Mouse (Mus musculus) hindbrain, embryonic 13.5 days (tissue): ENCODE measurements at regions not wholly inside any gene's neighbourhood (a gene's known extent, or its start where the extent isn't known, plus 50 kb on each side); places are given as distances from the start of the nearest gene placed in this dataset.

Experiments
- ATAC-seq: fragments of 200-750 bp; cut with Nextera tagmentation; 2 replicates; pipeline ENCODE4 v1.8.0; 2017; ENCODE audit warnings: moderate TSS enrichment; ENCODE audit not compliant: low FRiP score
- H3K27ac ChIP-seq: fragments of 300-500 bp; sonication (generic); 2 replicates; pipeline ENCODE4 v1.5.1; 2015; ENCODE audit warnings: inconsistent platforms, mild to moderate bottlenecking, moderate library complexity
- H3K27me3 ChIP-seq: fragments of 300-500 bp; sonication (generic); 2 replicates; pipeline ENCODE4 v1.6.1; 2015; ENCODE audit warnings: mild to moderate bottlenecking, inconsistent platforms
- H3K36me3 ChIP-seq: fragments of 300-500 bp; sonication (generic); 2 replicates; pipeline ENCODE4 v1.6.1; 2015; ENCODE audit warnings: mild to moderate bottlenecking, inconsistent platforms
- H3K4me1 ChIP-seq: fragments of 300-500 bp; sonication (generic); replicated peaks from 2 replicates; pipeline ENCODE4 v1.6.1; 2015; ENCODE audit warnings: inconsistent platforms
- H3K4me2 ChIP-seq: fragments of 300-500 bp; sonication (generic); 2 replicates; pipeline ENCODE4 v1.6.1; 2015; ENCODE audit warnings: inconsistent platforms, mild to moderate bottlenecking, moderate library complexity
- H3K4me3 ChIP-seq: fragments of 300-500 bp; sonication (generic); 2 replicates; pipeline ENCODE4 v1.5.1; 2015; ENCODE audit warnings: mild to moderate bottlenecking, inconsistent platforms
- H3K9ac ChIP-seq: fragments of 300-500 bp; sonication (generic); 2 replicates; pipeline ENCODE4 v1.6.1; 2015; ENCODE audit warnings: mild to moderate bottlenecking, inconsistent platforms
- H3K9me3 ChIP-seq: fragments of 300-500 bp; sonication (generic); 2 replicates; pipeline ENCODE4 v1.6.1; 2016; ENCODE audit warnings: inconsistent platforms
- WGBS: fragments of 180-500 bp; shearing (Covaris S2); methylation state at CpG from one replicate; pipeline ENCODE4 v1.1.7; 2015; 5-methylcytosine and 5-hydroxymethylcytosine counted together

GRCm38 (mm10) chr5:116823260-116823659 lies 231.6 kb upstream of the Srrm4 start:
- WGBS: 83% methylated on average over 3 of the region's 3 CpGs
- no peak for ATAC-seq

GRCm38 (mm10) chr5:116822141-116822540 lies 230.5 kb upstream of the Srrm4 start:
- peak overlapping the region; percentile 51; the same call in 1 of the 2 replicates for H3K9ac ChIP-seq
- 23% methylated on average over 14 of the region's 14 CpGs for WGBS
- H3K4me2 ChIP-seq: peak overlapping the region; percentile 30
- 0 out of 2 replicates have a peak, but pooled peaks have one; percentile 57 for ATAC-seq
- H3K4me3 ChIP-seq: no peak overlapping the region
- H3K4me1 ChIP-seq: peaks cover 11% of the 10 kb centered on the region
- 0 out of 2 replicates have a peak, but pooled peaks cover 5% of the 10 kb centered on the region for H3K27me3 ChIP-seq
- 0 out of 2 replicates have a peak, but pooled peaks cover 4% of the 10 kb centered on the region for H3K9me3 ChIP-seq
- peak overlapping the region; percentile 66 for H3K27ac ChIP-seq
- no peaks in the 10 kb centered on the region for H3K36me3 ChIP-seq

More at GRCm38 (mm10) chr5:116823260-116823659, 231.6 kb upstream of the Srrm4 start:
- Histone ChIP-seq H3K4me3 (no peak overlapping the region), H3K27ac (no peak overlapping the region), H3K9me3 (0 out of 2 replicates have a peak, but pooled peaks cover 4% of the 10 kb centered on the region), H3K27me3 (0 out of 2 replicates have a peak, but pooled peaks cover 5% of the 10 kb centered on the region), H3K4me2 (no peak overlapping the region), H3K36me3 (no peaks in the 10 kb centered on the region), H3K9ac (no peak overlapping the region), H3K4me1 (peaks cover 11% of the 10 kb centered on the region)

GRCm38 (mm10) chr5:116809799-116810198 lies 218.2 kb upstream of the Srrm4 start:
- H3K36me3 ChIP-seq: no peaks in the 10 kb centered on the region
- peaks cover 17% of the 10 kb centered on the region for H3K4me1 ChIP-seq
- H3K27ac ChIP-seq: peak overlapping the region; percentile 91
- whole genome bisulfite sequencing: 11% methylated on average over 2 of the region's 2 CpGs
- H3K27me3 ChIP-seq: peaks cover 32% of the 10 kb centered on the region
- no peak overlapping the region for H3K4me3 ChIP-seq
- peak; percentile 76 for ATAC-seq
- H3K9ac ChIP-seq: peak overlapping the region; percentile 3; the same call in 1 of the 2 replicates
- no peaks in the 10 kb centered on the region for H3K9me3 ChIP-seq
- H3K4me2 ChIP-seq: peak overlapping the region; percentile 32; the same call in 1 of the 2 replicates

GRCm38 (mm10) chr5:116809001-116809759 lies 217.6 kb upstream of the Srrm4 start:
- no peaks in the 10 kb centered on the region for H3K9me3 ChIP-seq
- no peak overlapping the region for H3K4me3 ChIP-seq
- peaks cover 31% of the 10 kb centered on the region for H3K27me3 ChIP-seq
- H3K27ac ChIP-seq: peak overlapping the region; percentile 91
- peak; percentile 89 for ATAC-seq
- WGBS: 15% methylated on average over 17 of the region's 17 CpGs
- H3K4me1 ChIP-seq: peaks cover 17% of the 10 kb centered on the region
- peak overlapping the region; percentile 32; the same call in 1 of the 2 replicates for H3K4me2 ChIP-seq
- H3K36me3 ChIP-seq: no peaks in the 10 kb centered on the region
- peak overlapping the region; percentile 3; the same call in 1 of the 2 replicates for H3K9ac ChIP-seq

- Histone ChIP-seq H3K27me3 (no peaks in the 10 kb centered on the region), H3K4me1 (0 out of 2 replicates have a peak, but pooled peaks cover 5% of the 10 kb centered on the region), H3K9me3 (no peaks in the 10 kb centered on the region), H3K27ac (no peak overlapping the region), H3K4me2 (no peak overlapping the region), H3K9ac (no peak overlapping the region), H3K4me3 (no peak overlapping the region), H3K36me3 (no peaks in the 10 kb centered on the region)
- WGBS: 45% methylated on average over 2 of the region's 2 CpGs
- no peak for ATAC-seq
These were observed 205.8 kb upstream of the Srrm4 start for GRCm38 (mm10) chr5:116797460-116797859.

GRCm38 (mm10) chr5:116795169-116795568 lies 203.6 kb upstream of the Srrm4 start:
- Histone ChIP-seq H3K27ac (0 out of 2 replicates have a peak overlapping the region, but pooled peaks have one; percentile 58), H3K4me2 (no peak overlapping the region), H3K36me3 (no peaks in the 10 kb centered on the region), H3K9me3 (no peaks in the 10 kb centered on the region), H3K9ac (no peak overlapping the region), H3K4me1 (peaks cover 5% of the 10 kb centered on the region; the same call in 1 of the 2 replicates), H3K4me3 (no peak overlapping the region), H3K27me3 (no peaks in the 10 kb centered on the region)
- ATAC-seq: no peak
- WGBS: 46% methylated on average over 5 of the region's 5 CpGs

GRCm38 (mm10) chr5:116790419-116790818 lies 198.8 kb upstream of the Srrm4 start:
- no peaks in the 10 kb centered on the region for H3K27me3 ChIP-seq
- H3K4me3 ChIP-seq: no peak overlapping the region
- peaks cover 4% of the 10 kb centered on the region; the same call in 1 of the 2 replicates for H3K4me1 ChIP-seq
- no peak overlapping the region for H3K4me2 ChIP-seq
- ATAC-seq: no peak
- no peak overlapping the region for H3K9ac ChIP-seq
- no peak overlapping the region for H3K27ac ChIP-seq
- WGBS: 70% methylated on average over 8 of the region's 8 CpGs
- H3K9me3 ChIP-seq: no peaks in the 10 kb centered on the region
- no peaks in the 10 kb centered on the region for H3K36me3 ChIP-seq

- no peak overlapping the region for H3K9ac ChIP-seq
- no peaks in the 10 kb centered on the region for H3K36me3 ChIP-seq
- no peak overlapping the region for H3K4me2 ChIP-seq
- H3K4me3 ChIP-seq: no peak overlapping the region
- H3K27ac ChIP-seq: no peak overlapping the region
- ATAC-seq: no peak
- no peaks in the 10 kb centered on the region for H3K9me3 ChIP-seq
- WGBS: 79% methylated on average over 9 of the region's 9 CpGs
- H3K27me3 ChIP-seq: no peaks in the 10 kb centered on the region
- no peaks in the 10 kb centered on the region; the same call in 1 of the 2 replicates for H3K4me1 ChIP-seq
These were observed 198.2 kb upstream of the Srrm4 start for GRCm38 (mm10) chr5:116789859-116790258.

GRCm38 (mm10) chr5:116776450-116776849 lies 184.8 kb upstream of the Srrm4 start:
- WGBS: 46% methylated on average over 2 of the region's 2 CpGs
- no peaks in the 10 kb centered on the region for H3K4me1 ChIP-seq
- H3K36me3 ChIP-seq: no peaks in the 10 kb centered on the region
- H3K4me2 ChIP-seq: no peak overlapping the region
- no peak for ATAC-seq
- no peak overlapping the region for H3K27ac ChIP-seq
- H3K9me3 ChIP-seq: no peaks in the 10 kb centered on the region
- H3K27me3 ChIP-seq: no peaks in the 10 kb centered on the region
- no peak overlapping the region for H3K9ac ChIP-seq
- H3K4me3 ChIP-seq: no peak overlapping the region

GRCm38 (mm10) chr5:116766261-116766660 lies 174.6 kb upstream of the Srrm4 start:
- no peak for ATAC-seq
- H3K36me3 ChIP-seq: no peaks in the 10 kb centered on the region
- H3K9ac ChIP-seq: no peak overlapping the region
- WGBS: 92% methylated on average over 2 of the region's 2 CpGs
- H3K27me3 ChIP-seq: no peaks in the 10 kb centered on the region
- H3K4me1 ChIP-seq: no peaks in the 10 kb centered on the region
- no peak overlapping the region for H3K4me2 ChIP-seq
- H3K9me3 ChIP-seq: peaks cover 8% of the 10 kb centered on the region; the same call in 1 of the 2 replicates
- H3K4me3 ChIP-seq: no peak overlapping the region
- no peak overlapping the region for H3K27ac ChIP-seq

DNA sequence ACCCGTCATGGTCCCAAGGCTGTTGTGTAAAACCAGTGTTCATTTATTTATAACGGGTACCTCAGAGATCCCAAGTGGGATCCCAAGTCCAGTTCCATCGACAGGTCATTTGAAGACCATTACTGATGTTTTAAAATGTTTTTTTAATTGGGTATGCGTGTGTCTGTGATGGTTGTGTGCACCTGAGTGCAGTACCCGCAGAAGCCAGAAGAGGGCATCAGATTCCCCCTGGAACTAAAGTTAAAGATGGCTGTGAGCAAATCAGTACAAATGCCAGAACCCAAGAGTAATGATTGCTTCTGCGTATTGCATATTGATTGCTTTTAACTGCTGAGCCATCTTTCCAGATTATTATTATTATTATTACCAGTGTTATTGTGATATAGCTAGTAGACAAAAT lies 169.7 kb upstream of the Srrm4 start:
- H3K9ac ChIP-seq: no peak overlapping the region
- H3K27ac ChIP-seq: no peak overlapping the region
- no peaks in the 10 kb centered on the region for H3K27me3 ChIP-seq
- no peaks in the 10 kb centered on the region for H3K4me1 ChIP-seq
- no peaks in the 10 kb centered on the region for H3K36me3 ChIP-seq
- no peak for ATAC-seq
- H3K4me2 ChIP-seq: no peak overlapping the region
- WGBS: 93% methylated on average over 6 of the region's 6 CpGs
- H3K9me3 ChIP-seq: peaks cover 8% of the 10 kb centered on the region; the same call in 1 of the 2 replicates
- no peak overlapping the region for H3K4me3 ChIP-seq

DNA sequence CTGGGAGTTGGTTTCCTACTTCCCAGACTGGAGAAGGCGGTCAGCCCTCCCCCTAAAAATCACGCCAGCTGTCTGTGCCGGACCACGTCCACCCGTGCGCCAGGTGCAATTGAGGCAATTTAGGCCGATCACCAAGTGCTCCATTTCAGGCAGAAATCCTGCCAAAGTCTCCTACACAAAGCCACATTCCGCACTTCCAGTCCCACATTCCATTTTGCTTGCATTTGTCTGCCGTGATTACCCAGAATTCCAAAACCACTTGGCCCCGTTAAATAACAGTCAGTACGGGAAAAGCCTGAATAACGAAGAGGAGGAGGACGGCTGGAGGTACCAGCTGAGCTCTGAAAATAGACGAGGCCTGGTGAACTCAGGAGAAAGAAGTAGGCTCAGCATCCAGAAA lies 167.1 kb upstream of the Srrm4 start:
- H3K27ac ChIP-seq: no peak overlapping the region
- 76% methylated on average over 14 of the region's 14 CpGs for WGBS

More for the DNA sequence above, 167.1 kb upstream of the Srrm4 start:
- Histone ChIP-seq H3K36me3 (no peaks in the 10 kb centered on the region), H3K9ac (no peak overlapping the region), H3K4me2 (no peak overlapping the region), H3K9me3 (no peaks in the 10 kb centered on the region), H3K4me1 (no peaks in the 10 kb centered on the region), H3K4me3 (no peak overlapping the region), H3K27me3 (no peaks in the 10 kb centered on the region)
- no peak for ATAC-seq
